Mouse (Mus musculus) MEL (cell line): ENCODE measurements around the gene Frem2. TPM values are rescaled to one million over a fixed set of nuclear protein-coding genes. Genes with fewer than 3 reads are reported as not detected.

ENCODE experiments used
- DNase-seq: peaks from one replicate; pipeline ENCODE4 v3.0.0; 2011; ENCODE audit warnings: low read depth, low spot score
- H3K27ac ChIP-seq: 2 replicates; pipeline ENCODE4 v1.5.1; 2012; ENCODE audit warnings: low read depth, mild to moderate bottlenecking, control low read depth, low read length, moderate library complexity; ENCODE audit not compliant: control insufficient read depth
- H3K27me3 ChIP-seq, 2 experiments: fragments of 150-350 bp in 1 of 2; sonication (generic) in 1 of 2; 2 replicates each; pipeline ENCODE4 v1.6.1; 2012; ENCODE audit warnings: low read length in 2 of 2, mild to moderate bottlenecking in 2 of 2, improper control_type of control experiment in 1 of 2, moderate library complexity in 1 of 2; ENCODE audit not compliant: insufficient read depth in 2 of 2, control insufficient read depth in 1 of 2
- H3K36me3 ChIP-seq, 2 experiments: 2 replicates each; pipeline ENCODE4 v1.6.1; 2012 to 2014; ENCODE audit warnings: low read length in 2 of 2, improper control_type of control experiment in 1 of 2, inconsistent platforms in 1 of 2, mild to moderate bottlenecking in 1 of 2; ENCODE audit not compliant: insufficient read depth in 2 of 2, control insufficient read depth in 1 of 2
- H3K4me1 ChIP-seq, 2 experiments: fragments of 150-350 bp in 1 of 2; sonication (generic) in 1 of 2; 2 replicates each; pipeline ENCODE4 v1.6.1; 2012; ENCODE audit warnings: low read length in 2 of 2, improper control_type of control experiment in 1 of 2, mild to moderate bottlenecking in 1 of 2; ENCODE audit not compliant: insufficient read depth in 2 of 2, control insufficient read depth in 1 of 2
- H3K4me3 ChIP-seq, 2 experiments: fragments of 150-350 bp in 1 of 2; sonication (generic) in 1 of 2; 2 replicates each; pipeline ENCODE4 v1.5.1; 2012; ENCODE audit warnings: low read depth in 2 of 2, low read length in 2 of 2, mild to moderate bottlenecking in 2 of 2, moderate library complexity in 2 of 2, control low read depth in 1 of 2, improper control_type of control experiment in 1 of 2; ENCODE audit not compliant: control insufficient read depth in 1 of 2, insufficient read depth in 1 of 2
- H3K79me2 ChIP-seq: 2 replicates; pipeline ENCODE4 v1.6.1; 2012; ENCODE audit warnings: mild to moderate bottlenecking, low read length, moderate library complexity; ENCODE audit not compliant: control insufficient read depth, poor library complexity, insufficient read depth
- H3K9ac ChIP-seq: 2 replicates; pipeline ENCODE4 v1.6.1; 2012; ENCODE audit warnings: low read depth, mild to moderate bottlenecking, control low read depth, low read length, moderate library complexity; ENCODE audit not compliant: control insufficient read depth, poor library complexity, severe bottlenecking
- H3K9me3 ChIP-seq: fragments of 150-350 bp; sonication (generic); replicated peaks from 2 replicates; pipeline ENCODE4 v1.6.1; 2012; ENCODE audit warnings: mild to moderate bottlenecking, low read length, improper control_type of control experiment, moderate library complexity; ENCODE audit not compliant: insufficient read depth
- BHLHE40 ChIP-seq: IDR thresholded peaks from 2 replicates; pipeline ENCODE4 v1.6.1; 2012; ENCODE audit warnings: low read depth, mild to moderate bottlenecking, inconsistent platforms, low read length, improper control_type of control experiment, borderline replicate concordance
- CHD1 ChIP-seq: IDR thresholded peaks from 2 replicates; pipeline ENCODE4 v1.6.1; 2012; ENCODE audit warnings: low read depth, mild to moderate bottlenecking, inconsistent platforms, low read length, improper control_type of control experiment
- CHD2 ChIP-seq: IDR thresholded peaks from 2 replicates; pipeline ENCODE4 v1.6.1; 2011; ENCODE audit warnings: low read length, improper control_type of control experiment
- ETS1 ChIP-seq: IDR thresholded peaks from 2 replicates; pipeline ENCODE4 v1.6.1; 2012; ENCODE audit warnings: low read depth, mild to moderate bottlenecking, inconsistent platforms, low read length, improper control_type of control experiment, moderate library complexity
- GABPA ChIP-seq: IDR thresholded peaks from 2 replicates; pipeline ENCODE4 v1.6.1; 2012; ENCODE audit warnings: low read depth, mild to moderate bottlenecking, inconsistent platforms, low read length, improper control_type of control experiment, moderate library complexity
- GATA1 ChIP-seq: IDR thresholded peaks from 2 replicates; pipeline ENCODE4 v1.6.1; 2011; ENCODE audit warnings: low read depth, low read length, improper control_type of control experiment
- HCFC1 ChIP-seq: IDR thresholded peaks from 2 replicates; pipeline ENCODE4 v1.6.1; 2012; ENCODE audit warnings: low read depth, mild to moderate bottlenecking, inconsistent platforms, low read length, improper control_type of control experiment, moderate library complexity
- MEF2A ChIP-seq: IDR thresholded peaks from 2 replicates; pipeline ENCODE4 v1.6.1; 2014; ENCODE audit warnings: low read depth, mild to moderate bottlenecking, inconsistent platforms, low read length, improper control_type of control experiment; ENCODE audit not compliant: poor library complexity, insufficient replicate concordance, severe bottlenecking; ENCODE audit errors: extremely low read depth
- MXI1 ChIP-seq: IDR thresholded peaks from 2 replicates; pipeline ENCODE4 v1.6.1; 2011; ENCODE audit warnings: mild to moderate bottlenecking, low read depth, low read length, improper control_type of control experiment
- MYB ChIP-seq: IDR thresholded peaks from 2 replicates; pipeline ENCODE4 v1.6.1; 2011; ENCODE audit warnings: mild to moderate bottlenecking, low read depth, low read length, improper control_type of control experiment
- NELFE ChIP-seq: IDR thresholded peaks from 2 replicates; pipeline ENCODE4 v1.6.1; 2011; ENCODE audit warnings: low read depth, low read length, improper control_type of control experiment
- NRF1 ChIP-seq: IDR thresholded peaks from 2 replicates; pipeline ENCODE4 v1.6.1; 2014; ENCODE audit warnings: low read depth, mild to moderate bottlenecking, inconsistent platforms, low read length, improper control_type of control experiment, moderate library complexity; ENCODE audit not compliant: poor library complexity, insufficient read depth, severe bottlenecking
- RCOR1 ChIP-seq: IDR thresholded peaks from 2 replicates; pipeline ENCODE4 v1.6.1; 2012; ENCODE audit warnings: low read depth, mild to moderate bottlenecking, inconsistent platforms, low read length, improper control_type of control experiment
- SMC3 ChIP-seq: IDR thresholded peaks from 2 replicates; pipeline ENCODE4 v1.6.1; 2011; ENCODE audit warnings: low read depth, low read length, improper control_type of control experiment
- TAL1 ChIP-seq: IDR thresholded peaks from 2 replicates; pipeline ENCODE4 v1.6.1; 2012; ENCODE audit warnings: mild to moderate bottlenecking, inconsistent platforms, low read length, moderate library complexity, mixed read lengths
- TBP ChIP-seq: IDR thresholded peaks from 2 replicates; pipeline ENCODE4 v1.8.0; 2011; ENCODE audit warnings: low read depth, low read length, improper control_type of control experiment
- USF1 ChIP-seq: IDR thresholded peaks from 2 replicates; pipeline ENCODE4 v1.6.1; 2014; ENCODE audit warnings: low read depth, mild to moderate bottlenecking, inconsistent platforms, low read length, improper control_type of control experiment, moderate library complexity
- USF2 ChIP-seq, 2 experiments: IDR thresholded peaks; 2 replicates each; pipeline ENCODE4 v1.6.1; 2011 to 2012; ENCODE audit warnings: improper control_type of control experiment in 2 of 2, low read length in 2 of 2, borderline replicate concordance in 1 of 2, inconsistent platforms in 1 of 2, low read depth in 1 of 2, mild to moderate bottlenecking in 1 of 2; ENCODE audit not compliant: insufficient read depth in 1 of 2
- ZKSCAN1 ChIP-seq: IDR thresholded peaks from 2 replicates; pipeline ENCODE4 v1.6.1; 2012; ENCODE audit warnings: low read depth, mild to moderate bottlenecking, inconsistent platforms, low read length, improper control_type of control experiment, moderate library complexity
- ZNF384 ChIP-seq: IDR thresholded peaks from 2 replicates; pipeline ENCODE4 v1.6.1; 2012; ENCODE audit warnings: low read depth, mild to moderate bottlenecking, inconsistent platforms, low read length, improper control_type of control experiment
- polyA plus RNA-seq, 2 experiments: library from polyadenylated mRNA; stranded (reverse) in 1 of 2; unstranded in 1 of 2; fragments of >175 nt in 1 of 2; fragments of >200 nt in 1 of 2; gene quantifications; 2 replicates each; pipeline versions ENCODE4 v1.2.1 to v1.2.4; 2012; ENCODE audit warnings: low replicate concordance in 2 of 2, low read depth in 1 of 2; ENCODE audit not compliant: insufficient read length in 2 of 2, insufficient read depth in 1 of 2, missing spikeins in 1 of 2
- total RNA-seq: library from RNA; depleted of rRNA; stranded (reverse); fragments of 300-350 nt; gene quantifications from 2 replicates; pipeline ENCODE4 v1.2.3, GENCODE M21; 2012; rRNA removed

Frem2 gene
- total RNA-seq = not detected in 2 replicates
- not detected for polyA plus RNA-seq

DNA sequence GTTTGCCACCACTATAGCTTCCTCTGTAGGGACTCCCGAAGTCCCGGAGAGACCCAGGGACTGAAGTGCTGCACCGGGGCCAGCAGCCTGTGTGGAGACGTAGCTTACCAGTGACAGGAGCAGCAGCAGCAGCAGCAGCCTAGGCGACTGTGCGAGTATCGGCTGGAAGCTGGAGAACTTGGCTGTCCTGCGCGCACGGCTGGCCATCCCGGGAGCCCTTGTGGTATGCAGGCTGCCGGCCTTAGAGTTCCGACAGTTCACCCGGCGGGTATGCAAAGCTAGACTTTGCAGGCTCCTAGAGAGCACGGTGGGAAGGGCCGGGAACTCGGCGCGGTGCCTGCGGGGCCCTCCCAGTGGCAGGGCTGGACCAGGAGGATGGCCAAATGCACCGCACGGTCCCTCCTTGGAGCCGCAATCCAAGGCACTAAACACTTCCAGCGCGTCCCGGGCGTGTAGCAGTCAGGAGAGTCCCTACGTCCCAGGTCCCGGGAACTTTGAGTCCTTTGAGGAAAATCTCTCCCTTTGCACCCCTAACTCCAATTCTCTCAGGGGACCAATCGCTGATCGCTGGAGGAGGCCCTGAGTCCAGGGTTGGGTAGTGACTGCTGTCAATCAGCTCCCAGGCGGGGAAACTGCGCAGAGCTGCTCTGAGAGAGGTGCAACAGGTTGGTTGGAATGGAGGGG is at the start of gene Frem2:
Gene Frem2 (minus strand): TSS at position 478 of the 684 bp plus-strand sequence.
- TF ChIP-seq SMC3 = no peak
- TF ChIP-seq USF2 (IDR thresholded peaks at IDR 0.05; ENCODE audit: borderline replicate concordance in 1 of 2, insufficient read depth in 1 of 2, low read depth in 1 of 2, low read length in 2 of 2) = no peak
- TF ChIP-seq GATA1 = no peak
- no peak for TF ChIP-seq ETS1
- TF ChIP-seq GABPA = no peak
- TF ChIP-seq MYB = no peak
- no peak within 1 kb of the TSS for H3K9ac ChIP-seq

GRCm38 (mm10) chr3:53705992-53706495 is 48.9 kb upstream of the Frem2 start:
- no peaks in the 10 kb centered on the region for H3K4me1 ChIP-seq
- H3K27me3 ChIP-seq = no peaks in the 10 kb centered on the region
- no peak overlapping the region for H3K4me3 ChIP-seq
- no peaks in the 10 kb centered on the region for H3K79me2 ChIP-seq
- H3K9me3 ChIP-seq = no peaks in the 10 kb centered on the region
- no peak overlapping the region for H3K9ac ChIP-seq
- H3K36me3 ChIP-seq = no peaks in the 10 kb centered on the region
- TF ChIP-seq TAL1 (no peak), CHD2 (no peak), RCOR1 (no peak), HCFC1 (no peak), NRF1 (no peak), MXI1 (no peak), ZNF384 (no peak), USF1 (no peak), CHD1 (no peak), MEF2A (no peak), BHLHE40 (no peak), NELFE (no peak), ZKSCAN1 (no peak), TBP (no peak)
- no peak for DNase-seq
- no peak overlapping the region for H3K27ac ChIP-seq

More for the DNA sequence above, at the start of gene Frem2:
- Histone ChIP-seq H3K4me1 (no peaks in the 10 kb centered on the region), H3K9me3 (no peaks in the 10 kb centered on the region), H3K27me3 (no peaks in the 10 kb centered on the region), H3K27ac (no peak within 1 kb of the TSS), H3K4me3 (no peak within 1 kb of the TSS), H3K36me3 (no peaks in the 10 kb centered on the region), H3K79me2 (no peaks in the 10 kb centered on the region)
- no peak for DNase-seq
